8 mouse cellular contexts compared by ENCODE assay signal in genomic region chr12:99964301-99965202, GRCm38 (mm10). TPM values are rescaled to one million over a fixed set of nuclear protein-coding genes. Genes with fewer than 3 reads are reported as not detected.
DNase-seq lines count a peak whose midpoint lies in the region; ATAC-seq lines count a peak whose summit lies in the region.

Gene Kcnk13 (plus strand): TSS chr12:99964499.

- peaks cover 10% of the 10 kb centered on the region for H3K4me1 ChIP-seq in limb, embryonic 11.5 days (ENCODE audit: control insufficient read depth, insufficient read depth, low read length)
- H3K4me1 ChIP-seq in midbrain, embryonic 12.5 days = peaks cover 38% of the 10 kb centered on the region

- ATAC-seq in limb, embryonic 11.5 days (ENCODE audit: insufficient number of reproducible peaks, low FRiP score, low TSS enrichment, low read depth) = peak; percentile 37
- peak; percentile 68 for ATAC-seq in midbrain, embryonic 12.5 days (ENCODE audit: low FRiP score, low read depth)

- no peaks in the 10 kb centered on the region for H3K9me3 ChIP-seq in limb, embryonic 11.5 days (ENCODE audit: control insufficient read depth, low read length)
- no peaks in the 10 kb centered on the region for H3K9me3 ChIP-seq in midbrain, embryonic 12.5 days

- no peak within 1 kb of the TSS for H3K9ac ChIP-seq in limb, embryonic 11.5 days (ENCODE audit: low read length)
- peak within 1 kb of the TSS; percentile 48 for H3K9ac ChIP-seq in midbrain, embryonic 12.5 days (replicated peaks)

- peak within 1 kb of the TSS; percentile 30 for H3K4me3 ChIP-seq in limb, embryonic 11.5 days (ENCODE audit: low read depth, low read length)
- peak within 1 kb of the TSS; percentile 57 for H3K4me3 ChIP-seq in midbrain, embryonic 12.5 days

- 1% methylated on average over 39 of the region's 39 CpGs for WGBS in limb, embryonic 11.5 days
- WGBS in midbrain, embryonic 12.5 days = 1% methylated on average over 39 of the region's 39 CpGs

- H3K4me2 ChIP-seq in limb, embryonic 11.5 days (ENCODE audit: low read depth, severe bottlenecking) = peak within 1 kb of the TSS; percentile 62
- H3K4me2 ChIP-seq in midbrain, embryonic 12.5 days (replicated peaks) = peak within 1 kb of the TSS; percentile 94

- H3K27ac ChIP-seq in limb, embryonic 11.5 days (replicated peaks; ENCODE audit: low read depth, low read length) = no peak within 1 kb of the TSS
- no peak within 1 kb of the TSS for H3K27ac ChIP-seq in midbrain, embryonic 12.5 days (replicated peaks)

- DNase-seq in ovary, adult 18-20 months (ENCODE audit: low spot score) = peak; percentile 39
- DNase-seq in ovary, postnatal 10 days (ENCODE audit: low spot score) = no peak
- peak; percentile 63 for DNase-seq in embryo, embryonic 11.5 days (ENCODE audit: low read depth, low spot score)
- DNase-seq in heart, adult 11 months = peak; percentile 96
- DNase-seq in kidney, adult 11 months = peak; percentile 66
- DNase-seq in limb, embryonic 11.5 days (ENCODE audit: low spot score) = peak; percentile 81
- DNase-seq in spleen, adult 18-20 months = peak; percentile 66 to 75

- H3K27me3 ChIP-seq in limb, embryonic 11.5 days (ENCODE audit: control insufficient read depth, insufficient read depth, low read length) = peaks cover 54% of the 10 kb centered on the region
- H3K27me3 ChIP-seq in midbrain, embryonic 12.5 days = peaks cover 71% of the 10 kb centered on the region

- H3K36me3 ChIP-seq in limb, embryonic 11.5 days (ENCODE audit: control insufficient read depth, insufficient read depth, low read length) = no peaks in the 10 kb centered on the region
- no peaks in the 10 kb centered on the region for H3K36me3 ChIP-seq in midbrain, embryonic 12.5 days

RNA-seq across cellular contexts. Expression of gene Kcnk13, which starts in this region (rescaled TPM):
- polyA plus RNA-seq in limb, embryonic 11.5 days (2014; fragmentation: Nextera tagmentation; extraction: Ambion mirVana) = 0.56 and 0.78 TPM in 2 replicates
- 0.22 and 0.24 TPM in 2 replicates for polyA plus RNA-seq in midbrain, embryonic 12.5 days (2016; fragmentation: Nextera tagmentation; extraction: Ambion mirVana)

Comparison
In these comparisons a context has a peak if more than half of its experiments do, and no peak if none do; other contexts are left out.
1. Peak in DNase-seq, ATAC-seq, H3K4me3 ChIP-seq and H3K4me2 ChIP-seq in limb, embryonic 11.5 days; RNA of the gene not detected or under 1 TPM.
2. Peak in ATAC-seq, H3K4me3 ChIP-seq, H3K9ac ChIP-seq and H3K4me2 ChIP-seq in midbrain, embryonic 12.5 days; RNA of the gene not detected or under 1 TPM.